Mouse (Mus musculus): Measurements from ENCODE around the gene Sln. TPM values are rescaled to one million over a fixed set of nuclear protein-coding genes. Genes with fewer than 3 reads are reported as not detected.

The Sln gene
- total and polyA plus RNA-seq, 3 experiments: not detected

DNA sequence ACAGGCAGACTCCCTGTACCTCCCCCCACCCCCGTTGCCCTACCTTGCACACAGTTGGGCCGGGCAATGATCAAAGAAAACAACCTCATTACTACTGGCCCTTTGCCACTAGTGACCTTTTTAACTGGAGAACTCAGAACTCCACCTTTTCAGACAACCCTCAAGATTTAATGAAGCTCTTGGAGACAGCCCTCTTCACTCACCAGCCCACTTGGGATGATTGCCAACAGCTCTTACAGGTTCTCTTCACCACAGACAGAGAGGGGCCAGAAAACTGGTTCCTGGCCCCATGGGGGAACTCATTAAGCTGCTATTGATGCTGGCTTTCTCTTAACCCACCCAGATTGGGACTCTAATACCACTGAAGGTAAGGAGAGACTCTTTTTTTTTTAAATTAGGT, 27.5 kb downstream of the Sln start:
- H3K79me2 ChIP-seq (replicated peaks; ENCODE audit: control insufficient read depth, extremely low read depth, insufficient read depth, poor library complexity, severe bottlenecking): no peaks in the 10 kb centered on the region
- H3K27me3 ChIP-seq (replicated peaks): no peaks in the 10 kb centered on the region
- TF ChIP-seq TBP (conservative IDR thresholded peaks at IDR 0.05; ENCODE audit: low read depth, low read length) (no peak), KAT2A (IDR thresholded peaks at IDR 0.05; ENCODE audit: insufficient replicate concordance, low read length) (no peak), CHD1 (IDR thresholded peaks at IDR 0.05; ENCODE audit: low read depth, low read length) (no peak), RAD21 (IDR thresholded peaks at IDR 0.05; ENCODE audit: low read depth, low read length) (no peak), TCF12 (IDR thresholded peaks at IDR 0.05; ENCODE audit: low read depth, low read length) (no peak), IRF4 (IDR thresholded peaks at IDR 0.05; ENCODE audit: low read depth, low read length) (no peak), MXI1 (IDR thresholded peaks at IDR 0.05; ENCODE audit: low read depth, low read length) (no peak), NELFE (IDR thresholded peaks at IDR 0.05; ENCODE audit: low read depth, low read length) (no peak), ELF1 (IDR thresholded peaks at IDR 0.05; ENCODE audit: low read depth, low read length) (no peak), MAFK (IDR thresholded peaks at IDR 0.05; ENCODE audit: insufficient replicate concordance, low read length) (no peak), ETS1 (conservative IDR thresholded peaks at IDR 0.05; ENCODE audit: low read depth, low read length) (no peak), MYC (IDR thresholded peaks at IDR 0.05; ENCODE audit: low read depth, low read length) (no peak), HCFC1 (IDR thresholded peaks at IDR 0.05; ENCODE audit: low read depth, low read length) (no peak), BHLHE40 (IDR thresholded peaks at IDR 0.05; ENCODE audit: low read depth, low read length) (no peak), JUN (IDR thresholded peaks at IDR 0.05; ENCODE audit: insufficient read depth, low read depth, low read length) (no peak), POLR2AphosphoS2 (IDR thresholded peaks at IDR 0.05; ENCODE audit: low read depth, low read length) (no peak), ZC3H11A (IDR thresholded peaks at IDR 0.05; ENCODE audit: low read depth, low read length) (no peak)
- dilution Hi-C loops (cut with MboI; ENCODE audit: extremely low pct_ligation_motif_present, extremely low pct_unique_long_range_greater_than_20kb, low sequenced_read_pairs) (no loop called here), in situ Hi-C loops (cut with MboI; ENCODE audit: low pct_ligation_motif_present, low pct_unique_long_range_greater_than_20kb, low sequenced_read_pairs) (no loop called here)
- no peak overlapping the region for H3K4me2 ChIP-seq (ENCODE audit: insufficient read depth, low read depth, poor library complexity, severe bottlenecking)
- H3K4me1 ChIP-seq (ENCODE audit: control insufficient read depth in 1 of 2, insufficient read depth in 2 of 2): no peaks in the 10 kb centered on the region
- H3K9me3 ChIP-seq (replicated peaks; ENCODE audit: low read length): no peaks in the 10 kb centered on the region
- no peak overlapping the region for H3K4me3 ChIP-seq (replicated peaks in 1 of 3; ENCODE audit: low read depth in 2 of 3, low read length in 2 of 3, poor library complexity in 1 of 3)
- H3K9ac ChIP-seq (ENCODE audit: insufficient read depth, low read depth): no peak overlapping the region
- H3K36me3 ChIP-seq (replicated peaks in 1 of 2; ENCODE audit: control insufficient read depth in 1 of 2, insufficient read depth in 1 of 2, low read length in 1 of 2): no peaks in the 10 kb centered on the region
- H3K27ac ChIP-seq (ENCODE audit: insufficient read depth, low read depth): no peak overlapping the region
- DNase-seq (ENCODE audit: extremely low read depth): no peak

DNA sequence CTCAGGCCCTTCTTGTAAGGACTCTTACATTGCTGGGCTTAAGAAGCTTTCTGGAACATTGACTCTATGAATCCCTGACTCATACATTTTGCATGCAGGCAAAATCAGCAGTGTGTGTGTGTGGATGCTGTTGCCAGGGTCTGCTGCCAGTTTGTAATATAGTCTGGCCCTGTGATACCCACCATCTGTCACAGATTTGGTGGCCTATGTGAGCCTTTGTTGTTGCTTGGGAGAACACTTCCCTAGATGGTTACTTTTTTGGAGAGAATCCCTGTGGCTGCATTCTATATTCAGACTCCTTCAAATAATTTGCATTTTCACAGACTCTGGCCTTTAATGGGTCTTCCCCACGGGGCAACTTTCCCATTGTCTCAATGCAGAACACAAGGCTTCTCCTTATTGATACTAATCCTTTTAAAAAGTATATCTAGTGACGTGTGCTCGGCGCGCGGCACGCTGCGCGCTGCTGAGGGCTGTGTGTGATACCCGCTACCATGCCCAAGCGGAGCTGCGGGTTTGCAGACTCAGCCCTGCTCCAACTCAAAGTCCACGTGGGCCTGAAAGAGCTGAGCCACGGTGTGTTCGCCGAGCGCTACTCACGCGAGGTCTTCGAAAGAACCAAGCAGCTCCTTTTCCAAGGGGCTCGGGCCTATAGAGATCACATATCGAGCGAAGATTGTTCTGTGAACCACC, 33.8 kb downstream of the Sln start:
- H3K9ac ChIP-seq (ENCODE audit: insufficient read depth, low read depth): no peak overlapping the region
- no peaks in the 10 kb centered on the region for H3K36me3 ChIP-seq (replicated peaks in 1 of 2; ENCODE audit: control insufficient read depth in 1 of 2, insufficient read depth in 1 of 2, low read length in 1 of 2)
- H3K4me2 ChIP-seq (ENCODE audit: insufficient read depth, low read depth, poor library complexity, severe bottlenecking): no peak overlapping the region
- no peaks in the 10 kb centered on the region for H3K27me3 ChIP-seq (replicated peaks)
- no peaks in the 10 kb centered on the region for H3K79me2 ChIP-seq (replicated peaks; ENCODE audit: control insufficient read depth, extremely low read depth, insufficient read depth, poor library complexity, severe bottlenecking)
- no peak for DNase-seq (ENCODE audit: extremely low read depth)
- in situ Hi-C loops (cut with MboI; ENCODE audit: low pct_ligation_motif_present, low pct_unique_long_range_greater_than_20kb, low sequenced_read_pairs) (loop anchor here (10.0 kb wide), 1 partner anchor 101 kb away; no protein-coding TSS in a partner anchor), dilution Hi-C loops (cut with MboI; ENCODE audit: extremely low pct_ligation_motif_present, extremely low pct_unique_long_range_greater_than_20kb, low sequenced_read_pairs) (no loop called here)
- H3K4me3 ChIP-seq (replicated peaks in 1 of 3; ENCODE audit: low read depth in 2 of 3, low read length in 2 of 3, poor library complexity in 1 of 3): no peak overlapping the region
- no peak overlapping the region for H3K27ac ChIP-seq (ENCODE audit: insufficient read depth, low read depth)
- no peaks in the 10 kb centered on the region for H3K4me1 ChIP-seq (ENCODE audit: control insufficient read depth in 1 of 2, insufficient read depth in 2 of 2)
- no peaks in the 10 kb centered on the region for H3K9me3 ChIP-seq (replicated peaks; ENCODE audit: low read length)
- TF ChIP-seq MAX (IDR thresholded peaks at IDR 0.05; ENCODE audit: low read length) (no peak), USF1 (IDR thresholded peaks at IDR 0.05; ENCODE audit: low read depth, low read length) (no peak), MAFK (IDR thresholded peaks at IDR 0.05; ENCODE audit: insufficient replicate concordance, low read length) (no peak)

All from CH12.LX (cell line).